Mouse (Mus musculus): ENCODE measurements around the gene Mat2a.

DNA sequence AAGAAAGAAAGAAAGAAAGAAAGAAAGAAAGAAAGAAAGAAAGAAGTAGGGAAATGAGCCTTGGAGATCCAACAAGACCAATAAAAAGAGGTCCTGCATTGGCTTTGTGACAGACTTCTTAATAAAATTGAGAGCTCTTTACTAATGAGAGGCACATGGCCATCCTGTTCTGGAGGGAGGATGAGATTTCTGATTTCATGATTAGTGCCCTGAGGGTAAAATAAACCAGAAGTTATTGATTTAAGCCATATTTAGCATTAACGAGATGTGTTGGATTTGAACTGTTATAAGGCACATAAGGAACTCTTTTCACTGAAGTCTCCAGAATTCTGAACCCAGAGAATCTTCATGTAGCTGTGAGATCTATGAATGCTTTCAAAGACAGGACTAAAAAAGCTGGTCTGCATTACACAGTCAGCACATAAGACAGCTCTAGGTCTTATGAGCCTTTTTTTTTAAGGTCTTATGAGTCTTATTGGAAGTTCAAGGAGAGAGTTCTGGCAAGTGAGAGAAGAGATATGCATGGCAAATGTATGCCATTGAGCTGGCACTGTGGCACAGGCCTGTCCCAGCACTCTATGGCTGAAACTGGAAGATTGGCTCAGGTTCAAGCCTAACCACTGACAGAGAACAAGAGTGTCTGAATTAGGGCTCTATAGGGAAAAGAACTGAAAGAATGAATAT is 3.7 kb upstream of the Mat2a start:
- TF ChIP-seq CTCF (IDR thresholded peaks at IDR 0.05 in 2 of 3, conservative IDR thresholded peaks at IDR 0.05 in 1 of 3; ENCODE audit: control insufficient read depth in 1 of 3, insufficient read depth in 1 of 3, low read depth in 2 of 3, low read length in 3 of 3, poor library complexity in 1 of 3, severe bottlenecking in 1 of 3) (no peak), RCOR1 (IDR thresholded peaks at IDR 0.05; ENCODE audit: low read depth, low read length) (no peak)

All from MEL (cell line).